Mouse (Mus musculus) heart, postnatal 36 days (tissue): ENCODE results near the gene Gm16181. TPM values are rescaled to one million over a fixed set of nuclear protein-coding genes. Genes with fewer than 3 reads are reported as not detected.
"Not testable (repeated sequence)": the region's sequence is repeated elsewhere in the genome, so short reads cannot be mapped to it uniquely, and the experiment has no call there.

Experiments
- DNase-seq, 2 experiments: peaks; one replicate each; pipeline ENCODE4 v3.0.0; 2021 to 2022
- intact Hi-C: fragments of 180-260 bp; cut with DNase I; formaldehyde crosslinking; loops from one replicate; pipeline ENCODE4 v1.15.1; 2025
- total RNA-seq, 2 experiments: library from RNA; stranded (reverse); gene quantifications; 2 replicates each; pipeline ENCODE4 v1.2.3; 2021

The Gm16181 gene
- total RNA-seq, 2 experiments from 2014 or later = not detected

DNA sequence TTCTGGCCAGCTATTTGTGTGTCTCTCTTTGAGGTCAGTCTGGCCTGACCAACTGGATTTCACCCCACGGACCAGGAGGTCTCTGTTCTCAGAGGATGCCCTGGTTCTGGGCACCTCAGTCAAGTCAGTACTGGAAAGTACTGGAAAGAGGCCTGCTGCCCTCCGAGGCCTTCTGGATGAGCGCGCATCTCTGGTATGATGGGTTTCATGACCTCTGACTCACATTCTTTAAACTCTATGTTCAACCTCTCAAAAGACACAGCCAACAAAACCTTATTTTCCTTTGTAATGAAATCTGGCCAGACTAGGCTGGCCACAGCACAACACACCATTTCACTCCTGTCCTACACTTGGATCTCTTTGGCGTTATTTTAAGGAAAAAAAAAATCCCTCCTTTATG, 4.8 kb downstream of the Gm16181 start:
- DNase-seq = no peak
- intact Hi-C loops = no loop called here

DNA sequence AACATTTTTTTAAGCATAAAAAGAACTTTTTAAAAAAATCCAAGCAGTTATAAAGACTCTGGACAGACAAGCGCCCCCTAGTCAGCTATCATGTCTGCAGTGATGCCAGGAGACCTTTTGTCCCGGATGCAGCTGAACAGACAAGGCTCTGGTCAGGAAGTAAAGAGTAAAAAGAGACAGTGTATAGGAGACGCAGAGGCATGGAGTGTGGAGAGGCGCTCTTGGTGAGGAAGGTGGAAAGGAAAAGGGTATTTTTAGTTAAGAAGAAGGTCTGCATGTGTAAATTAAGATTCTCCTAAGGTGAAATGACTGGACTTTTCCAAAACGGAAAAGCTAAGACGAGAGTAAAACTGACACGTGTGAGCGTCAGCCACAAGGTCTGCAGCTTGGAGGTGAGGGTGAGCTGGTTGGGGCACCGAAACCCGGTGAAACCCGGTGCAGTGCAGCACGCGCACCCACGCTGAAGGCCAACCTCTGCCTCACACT, 6.0 kb downstream of the Gm16181 start:
- DNase-seq = no peak
- intact Hi-C loops = no loop called here

DNA sequence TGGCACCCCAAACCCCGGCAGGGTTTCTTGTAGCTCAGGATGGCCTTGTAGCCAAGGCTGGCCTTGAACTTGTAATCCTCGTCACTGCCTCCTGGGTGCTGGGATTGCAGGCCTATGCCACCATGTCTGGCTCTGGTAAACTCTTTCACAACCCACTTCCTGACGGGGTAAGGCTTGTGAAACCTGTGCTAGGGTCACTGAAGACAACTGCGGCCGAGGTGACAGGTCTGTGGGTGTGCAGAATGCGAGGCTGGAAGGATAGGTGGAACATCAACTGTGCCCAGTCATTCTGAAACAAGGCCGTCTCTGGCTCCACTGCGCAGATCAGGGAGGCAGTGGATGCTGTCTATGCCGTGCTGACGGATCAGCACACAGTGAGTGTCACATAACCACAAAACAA, 10.4 kb downstream of the Gm16181 start:
- intact Hi-C loops = no loop called here
- DNase-seq = no peak

DNA sequence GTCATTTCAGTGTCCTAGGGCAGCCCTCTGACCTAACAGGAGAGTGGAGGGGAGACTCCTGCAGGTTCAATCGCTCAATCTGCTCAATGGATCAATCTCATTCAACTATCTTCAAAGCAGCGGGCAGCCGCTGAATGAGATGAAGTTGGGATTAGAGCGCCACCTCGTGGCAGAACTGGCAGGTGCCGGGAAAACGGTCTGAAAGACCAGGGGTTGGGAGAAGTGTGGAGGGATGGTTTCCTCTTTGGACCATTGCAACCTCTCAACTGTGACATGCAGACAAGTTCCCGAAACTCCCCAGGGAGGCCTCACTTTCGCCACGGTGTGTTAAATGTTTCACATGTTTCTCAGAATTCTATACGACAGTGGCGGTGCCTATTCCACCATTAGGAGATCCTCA, 11.4 kb downstream of the Gm16181 start:
- intact Hi-C loops = loop anchor here (1.0 kb wide), 1 partner anchor 54 kb away; no protein-coding TSS in a partner anchor
- DNase-seq = peak; percentile 88 to 93

DNA sequence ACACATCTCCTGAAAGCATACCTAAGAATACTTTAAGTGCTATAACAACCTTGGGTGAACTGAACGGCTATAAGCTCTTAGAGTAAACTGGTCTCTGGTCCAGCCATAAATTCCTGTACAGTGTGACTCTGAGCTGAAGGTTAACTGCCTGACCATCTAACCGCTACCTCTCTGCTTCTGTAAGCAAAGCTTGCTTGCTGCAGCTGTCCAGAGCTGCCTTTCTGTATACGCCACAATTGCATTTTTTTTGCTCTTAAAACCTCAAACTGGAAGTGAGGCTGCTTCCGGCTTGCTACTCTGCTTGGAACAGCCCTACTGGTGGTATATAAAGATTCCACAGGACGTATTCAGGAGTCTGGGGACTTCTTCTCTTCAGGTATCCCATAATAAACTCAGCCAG, 12.0 kb downstream of the Gm16181 start:
- intact Hi-C loops = loop anchor here (1.0 kb wide), 1 partner anchor 54 kb away; no protein-coding TSS in a partner anchor
- no peak for DNase-seq

DNA sequence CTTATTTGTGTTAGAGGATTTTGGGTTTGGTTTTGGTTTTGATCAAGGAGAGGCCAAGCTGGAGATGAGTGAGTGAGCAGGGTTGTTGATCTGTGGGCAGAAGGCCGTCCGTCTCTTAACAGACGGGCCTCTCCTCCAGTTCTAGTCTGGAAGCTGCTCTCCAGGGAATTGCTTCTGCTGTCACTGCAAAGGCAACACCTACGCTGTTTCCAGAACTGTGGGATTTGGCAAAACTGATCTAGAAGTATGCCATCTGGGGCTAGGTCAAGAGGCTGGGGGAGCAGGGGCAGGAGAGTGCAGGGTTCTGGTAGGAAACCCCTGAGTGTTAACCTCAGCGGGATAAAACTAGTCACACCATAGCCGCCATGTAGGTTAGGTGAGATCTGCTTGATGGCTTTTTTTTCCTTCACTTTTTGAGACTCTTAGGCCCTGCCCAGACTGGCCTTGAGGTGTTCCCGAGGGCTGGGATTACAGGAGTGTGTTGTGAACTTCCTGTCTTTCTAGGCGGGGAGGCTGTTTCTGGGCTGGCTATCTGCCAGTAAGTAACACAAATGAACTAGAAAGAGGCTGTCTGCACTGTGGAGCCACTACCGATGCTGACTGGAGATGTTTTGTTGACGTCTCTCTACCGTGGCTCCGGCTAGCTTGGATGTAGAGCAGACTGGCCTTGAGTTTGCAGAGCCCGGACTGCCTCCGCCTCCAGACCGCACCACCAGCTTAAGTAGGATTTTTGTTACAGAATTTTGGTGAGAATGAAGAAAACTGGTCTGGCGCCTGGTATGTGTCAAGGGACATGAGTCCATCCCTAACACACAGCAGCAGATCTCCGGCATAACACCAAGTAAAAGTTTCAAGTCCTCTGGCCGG, 12.7 kb downstream of the Gm16181 start, which contains the start of gene Atp6v1g2:
TSS of gene Atp6v1g2 (plus strand) at position 547 of the 867 bp plus-strand sequence.
- intact Hi-C loops = no loop called here

DNA sequence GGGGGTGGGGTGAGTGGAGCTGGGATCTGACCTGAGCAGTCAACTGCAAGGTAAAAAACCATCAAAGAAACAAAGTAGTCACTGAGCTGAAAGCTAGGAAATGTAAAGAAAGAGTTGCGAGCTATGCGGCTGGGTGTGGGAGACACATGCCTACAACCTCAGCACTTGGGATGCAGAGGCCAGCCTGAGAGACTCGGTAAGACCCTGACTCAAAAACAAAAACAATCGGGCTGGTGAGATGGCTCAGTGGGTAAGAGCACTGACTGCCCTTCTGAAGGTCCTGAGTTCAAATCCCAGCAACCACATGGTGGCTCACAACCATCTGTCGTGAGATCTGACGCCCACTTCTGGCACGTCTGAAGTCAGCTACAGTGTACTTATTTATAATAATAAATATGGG, 13.5 kb downstream of the Gm16181 start:
- DNase-seq, intact Hi-C loops: not testable (repeated sequence)

More for the DNA sequence above, 12.7 kb downstream of the Gm16181 start, which contains the start of gene Atp6v1g2:
- DNase-seq = no peak

DNA sequence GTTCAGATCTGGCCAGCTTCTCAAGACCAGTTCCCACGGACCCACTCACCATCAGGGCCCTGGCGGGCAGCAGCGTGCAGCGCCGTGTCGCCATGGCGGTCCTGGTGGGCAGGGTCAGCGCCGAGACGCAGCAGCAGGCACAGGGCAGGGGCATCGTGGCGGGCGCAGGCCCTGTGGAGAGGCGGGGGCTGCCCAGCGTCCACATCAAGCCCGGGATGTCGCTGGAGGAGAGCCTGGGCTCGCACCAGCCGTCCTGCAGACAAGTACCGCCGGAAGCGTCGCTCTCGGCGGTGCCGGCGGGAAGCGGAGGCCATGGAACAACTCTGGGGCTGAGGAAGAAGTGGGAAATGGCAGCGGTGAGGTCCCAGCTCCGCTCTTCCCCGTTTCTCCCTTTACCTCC, 14.3 kb downstream of the Gm16181 start:
- intact Hi-C loops = loop anchor here (5.0 kb wide), 1 partner anchor 233 kb away; the partner anchor contains the start of gene Vars
- DNase-seq = peak; percentile 54 to 66

DNA sequence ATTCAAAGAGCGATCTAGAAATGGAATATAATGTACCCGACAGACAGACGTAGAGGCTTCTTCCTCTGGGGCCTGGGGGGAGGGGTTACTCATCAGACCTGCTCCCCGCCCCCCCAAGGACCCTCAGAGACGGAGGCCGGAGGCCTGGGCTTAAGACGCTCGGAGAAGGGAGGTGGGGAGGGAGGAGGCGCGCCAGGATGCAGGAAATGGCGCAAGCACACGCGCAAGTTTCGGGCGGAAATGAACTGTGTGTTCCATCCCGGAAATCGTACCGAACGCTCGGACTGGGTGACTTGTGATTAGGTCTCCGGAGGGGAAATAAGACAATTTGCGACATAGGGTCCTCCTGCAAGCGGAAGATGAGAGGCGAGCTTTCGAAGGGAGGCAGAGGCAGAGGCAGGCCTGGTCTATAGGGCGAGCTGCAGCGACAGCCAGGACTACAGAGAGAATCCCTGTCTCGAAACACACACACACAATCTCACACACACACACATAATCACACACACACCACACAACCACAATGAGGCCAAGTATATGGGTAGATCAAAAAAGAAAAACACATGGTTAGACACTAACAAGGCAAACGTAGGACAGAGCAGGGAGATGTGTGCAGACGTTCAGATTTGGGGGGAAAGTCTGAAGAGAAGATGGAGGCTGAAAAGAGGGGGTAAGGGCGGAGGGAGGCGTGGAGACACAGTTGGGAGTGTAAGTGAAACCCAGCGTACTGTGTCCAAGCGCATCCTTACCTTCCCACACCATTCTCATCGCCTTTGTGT, 15.2 kb downstream of the Gm16181 start, which contains the start of gene Nfkbil1:
TSS of gene Nfkbil1 (minus strand) at position 179 of the 776 bp plus-strand sequence.
- intact Hi-C loops = loop anchor here (2.0 to 5.0 kb wide), 3 partner anchors 67 to 234 kb away; partner anchors contain the start of gene Vars
- peak; percentile 85 to 88 for DNase-seq

DNA sequence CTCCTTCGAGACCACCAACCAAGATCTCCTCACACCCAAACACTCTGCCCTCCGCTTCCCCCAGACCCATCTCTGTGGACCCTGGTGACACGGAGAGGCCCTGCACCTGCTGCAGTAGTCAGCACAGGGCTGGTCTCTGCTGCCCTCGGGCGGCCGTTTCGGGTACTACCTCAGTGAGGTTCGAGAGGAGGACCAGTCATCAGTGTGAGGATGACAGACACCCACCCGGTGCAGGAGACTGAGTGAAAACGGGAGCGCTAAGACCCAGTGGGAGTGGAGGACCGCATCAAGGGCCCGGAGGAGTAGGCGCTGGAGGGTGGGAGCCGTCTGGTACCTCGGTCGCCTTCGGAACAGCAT, 15.7 kb downstream of the Gm16181 start:
- DNase-seq = peak; percentile 98 to 100
- intact Hi-C loops = loop anchor here (2.0 to 5.0 kb wide), 3 partner anchors 68 to 234 kb away; partner anchors contain the start of gene Vars

DNA sequence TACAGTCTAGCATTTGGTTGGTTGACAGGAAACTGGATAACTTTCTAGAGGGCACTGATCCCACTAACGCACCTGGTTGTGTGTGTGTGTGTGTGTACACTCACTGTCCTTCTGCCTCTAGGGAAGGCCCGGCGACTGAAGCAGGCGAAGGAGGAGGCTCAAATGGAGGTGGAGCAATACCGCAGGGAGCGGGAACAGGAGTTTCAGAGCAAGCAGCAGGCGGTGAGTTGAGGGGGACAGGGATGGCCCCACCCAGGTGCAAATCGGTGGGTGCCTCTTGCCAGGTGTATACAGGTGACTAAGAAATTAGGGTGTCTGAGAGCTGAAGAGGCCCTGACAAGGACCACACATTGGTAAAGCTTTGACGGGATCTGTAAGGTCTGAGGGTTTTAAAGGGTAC, 16.4 kb downstream of the Gm16181 start:
- intact Hi-C loops = loop anchor here (2.0 to 5.0 kb wide), 3 partner anchors 68 to 235 kb away; partner anchors contain the start of gene Vars
- DNase-seq = no peak

DNA sequence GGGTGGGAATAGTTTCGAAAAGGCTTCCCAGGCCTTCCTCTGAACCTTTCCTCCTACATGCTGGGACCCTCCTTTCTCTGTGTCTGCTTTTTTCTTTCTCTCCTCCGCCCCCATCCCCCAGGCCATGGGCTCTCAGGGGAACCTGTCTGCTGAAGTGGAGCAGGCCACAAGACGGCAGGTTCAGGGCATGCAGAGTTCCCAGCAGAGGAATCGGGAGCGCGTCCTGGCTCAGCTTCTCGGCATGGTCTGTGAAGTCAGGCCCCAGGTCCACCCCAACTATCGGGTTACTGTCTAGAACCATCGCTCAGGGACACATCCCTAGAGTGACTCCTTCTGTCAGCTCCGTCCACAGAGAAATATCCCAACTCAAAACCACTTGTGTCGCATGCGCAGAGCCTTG, 16.9 kb downstream of the Gm16181 start:
- intact Hi-C loops = loop anchor here (2.0 to 5.0 kb wide), 3 partner anchors 69 to 235 kb away; partner anchors contain the start of gene Vars
- DNase-seq = no peak

DNA sequence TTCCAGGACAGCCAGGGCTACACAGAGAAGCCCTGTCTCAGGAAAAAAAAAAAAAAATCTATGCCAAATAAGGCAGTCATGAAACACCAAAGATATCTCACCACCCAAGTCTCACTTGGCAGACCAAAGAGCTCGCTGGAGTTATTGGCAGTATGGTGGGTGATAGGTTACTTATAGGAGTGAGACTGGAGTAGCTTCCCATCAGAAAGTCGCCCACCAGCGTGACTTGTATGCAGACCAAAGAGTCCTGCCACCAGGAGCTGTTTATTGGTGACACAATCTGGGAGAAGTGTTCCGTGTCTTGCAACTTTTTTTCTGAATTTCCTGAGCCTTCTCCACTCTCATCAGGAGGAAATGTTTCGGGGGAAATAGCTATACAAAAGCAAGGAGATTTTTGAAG, 19.1 kb downstream of the Gm16181 start:
- intact Hi-C loops = loop anchor here (5.0 to 10.0 kb wide), 2 partner anchors 237 to 345 kb away; partner anchors contain the start of genes C2, Ehmt2 and Vars
- DNase-seq = no peak

DNA sequence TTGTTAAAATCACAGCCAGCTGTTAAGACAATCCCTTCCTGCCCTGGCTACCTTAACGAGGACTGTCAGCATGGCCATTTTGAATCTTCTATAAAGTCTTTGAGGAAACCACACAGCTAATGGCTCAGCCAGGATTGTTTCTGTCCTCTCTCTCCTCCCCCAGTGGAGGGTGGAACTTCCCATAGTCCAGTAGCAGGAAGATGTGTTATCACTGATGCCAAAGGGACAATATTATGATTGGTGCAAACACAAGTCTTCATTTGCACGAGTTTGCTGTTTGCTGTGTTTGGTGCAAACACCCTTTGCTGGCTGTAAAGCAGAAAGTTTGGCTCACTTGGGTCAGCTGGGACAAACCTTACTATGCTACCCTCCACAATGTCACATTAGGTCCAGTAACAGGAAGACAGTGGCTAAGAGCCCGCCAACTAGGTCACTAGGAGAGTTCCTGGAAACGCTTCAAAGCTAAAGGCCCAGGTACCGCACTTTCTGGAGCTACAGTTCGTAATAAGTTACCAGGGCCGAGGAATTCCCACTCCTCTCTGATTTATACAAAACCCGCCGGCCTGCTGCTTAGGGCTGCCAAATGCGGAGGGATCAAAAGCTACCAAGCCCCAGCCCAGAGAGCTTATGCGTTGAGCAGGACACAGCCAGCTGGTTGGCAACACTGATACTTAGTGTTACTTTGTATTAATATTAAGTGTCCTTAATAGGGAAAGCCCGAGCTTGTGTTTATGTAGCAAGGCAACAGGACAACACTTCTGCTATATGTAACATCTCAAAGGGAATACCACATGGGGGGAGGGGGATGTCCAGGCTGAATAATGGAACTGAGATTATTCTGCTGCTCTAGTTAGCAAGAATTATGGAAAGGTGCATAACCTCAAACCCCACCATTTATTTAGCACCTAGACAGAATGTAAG, 20.0 kb downstream of the Gm16181 start:
- intact Hi-C loops = loop anchor here (10.0 kb wide), 1 partner anchor 346 kb away; the partner anchor contains the start of genes C2 and Ehmt2
- DNase-seq = no peak

DNA sequence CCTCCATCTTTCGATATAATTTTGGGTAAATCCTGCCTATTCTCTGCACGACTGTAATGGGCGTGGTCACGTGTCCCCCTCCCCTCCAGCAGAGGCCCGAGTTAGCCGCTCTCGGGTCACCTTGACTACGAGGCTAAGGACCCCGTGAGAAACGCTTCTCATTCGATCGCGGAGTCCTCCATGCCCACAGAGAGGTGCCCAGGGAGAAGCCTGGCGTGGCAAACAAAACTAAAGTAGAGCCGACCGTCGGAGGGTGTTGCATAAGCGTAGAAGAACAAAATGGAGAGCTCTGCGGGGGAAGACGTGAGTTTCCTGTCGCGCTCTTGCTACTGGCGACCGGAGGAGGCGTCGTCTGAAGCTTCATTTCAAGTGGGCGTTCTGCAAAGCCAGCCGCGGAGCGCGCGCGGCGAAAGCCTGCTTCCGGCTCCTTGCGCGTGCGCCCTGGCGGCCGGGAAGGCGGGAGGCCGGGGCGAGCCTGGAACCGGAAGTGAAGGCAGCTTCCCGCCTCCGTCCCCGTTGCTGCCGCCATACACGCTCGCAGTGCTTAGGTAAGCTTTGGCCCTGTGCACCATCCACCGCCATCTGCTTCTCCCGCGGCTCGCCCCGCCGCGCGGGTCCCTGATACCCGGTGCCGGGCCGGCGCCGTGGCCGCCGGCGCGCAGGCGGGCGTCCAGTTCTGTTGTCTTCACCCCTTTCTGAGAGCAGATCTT, 20.8 kb downstream of the Gm16181 start, which contains the start of gene Ddx39b:
TSS of gene Ddx39b (plus strand) at position 442 of the 710 bp plus-strand sequence.
- peak; percentile 94 to 98 for DNase-seq
- intact Hi-C loops = loop anchor here (10.0 kb wide), 1 partner anchor 347 kb away; the partner anchor contains the start of genes C2 and Ehmt2

DNA sequence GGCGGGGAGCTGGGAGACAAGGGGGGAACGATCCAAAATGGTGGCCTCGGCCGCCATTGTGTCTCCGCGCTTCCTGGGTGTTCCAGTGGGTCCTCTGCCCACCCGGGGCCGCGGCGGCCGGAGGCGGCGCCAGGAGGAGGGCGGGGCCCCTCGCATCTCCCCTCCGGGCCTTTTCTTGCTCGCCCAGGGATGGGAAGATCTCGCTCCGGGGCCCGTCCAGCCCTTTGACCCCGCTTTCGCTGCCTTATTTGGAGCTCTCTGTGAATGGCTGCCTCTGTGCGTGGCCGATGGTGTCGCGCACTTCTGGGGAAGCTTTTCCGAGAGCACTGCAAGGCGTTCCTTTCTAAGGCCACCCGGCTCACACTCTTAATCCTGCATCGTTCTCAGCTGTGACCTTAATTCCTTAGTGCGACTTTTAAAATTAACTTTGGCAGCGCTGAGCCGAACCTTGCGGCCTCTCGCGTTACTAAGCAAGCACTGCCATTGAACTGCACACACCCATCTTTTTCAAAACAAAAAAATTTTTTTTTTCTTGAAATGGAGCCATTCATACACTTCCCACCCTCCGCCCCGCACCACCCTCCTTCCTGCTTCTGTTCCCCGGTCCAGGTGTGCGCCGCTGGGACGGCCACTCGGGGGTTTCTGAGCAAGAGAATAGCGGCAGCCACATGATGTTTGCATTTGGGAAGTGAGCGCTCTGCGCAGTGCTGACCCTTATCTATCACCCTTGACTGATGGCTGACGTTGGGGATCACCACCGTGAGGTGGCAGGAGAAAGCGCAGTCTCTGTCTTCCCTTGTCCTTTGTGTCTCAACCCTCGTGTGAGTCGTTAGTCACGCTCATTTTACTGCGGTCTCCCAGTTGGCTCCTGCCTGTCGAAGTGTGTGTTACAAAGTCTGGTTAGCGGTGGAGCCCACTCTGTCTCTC, 21.6 kb downstream of the Gm16181 start:
- intact Hi-C loops = loop anchor here (10.0 kb wide), 1 partner anchor 347 kb away; the partner anchor contains the start of genes C2 and Ehmt2
- DNase-seq = peak; percentile 50 to 73

DNA sequence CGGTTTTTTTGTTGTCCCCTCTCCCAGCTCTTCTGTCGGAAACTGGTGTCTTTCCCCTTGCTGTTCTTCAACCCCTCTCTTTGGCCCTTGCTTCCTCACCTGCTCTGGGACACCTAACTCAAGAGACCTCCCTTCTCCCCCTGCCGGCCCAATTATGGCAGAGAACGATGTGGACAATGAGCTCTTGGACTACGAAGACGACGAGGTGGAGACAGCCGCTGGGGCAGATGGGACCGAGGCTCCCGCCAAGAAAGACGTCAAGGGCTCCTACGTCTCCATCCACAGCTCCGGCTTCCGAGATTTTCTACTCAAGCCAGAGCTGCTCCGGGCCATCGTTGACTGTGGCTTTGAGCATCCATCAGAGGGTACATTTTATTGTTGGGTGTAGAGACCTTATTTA, 22.5 kb downstream of the Gm16181 start:
- peak; percentile 49 to 60 for DNase-seq
- intact Hi-C loops = loop anchor here (10.0 kb wide), 1 partner anchor 348 kb away; the partner anchor contains the start of genes C2 and Ehmt2
